ENCODE assay signal across 25 mouse cellular contexts in the genomic region with DNA sequence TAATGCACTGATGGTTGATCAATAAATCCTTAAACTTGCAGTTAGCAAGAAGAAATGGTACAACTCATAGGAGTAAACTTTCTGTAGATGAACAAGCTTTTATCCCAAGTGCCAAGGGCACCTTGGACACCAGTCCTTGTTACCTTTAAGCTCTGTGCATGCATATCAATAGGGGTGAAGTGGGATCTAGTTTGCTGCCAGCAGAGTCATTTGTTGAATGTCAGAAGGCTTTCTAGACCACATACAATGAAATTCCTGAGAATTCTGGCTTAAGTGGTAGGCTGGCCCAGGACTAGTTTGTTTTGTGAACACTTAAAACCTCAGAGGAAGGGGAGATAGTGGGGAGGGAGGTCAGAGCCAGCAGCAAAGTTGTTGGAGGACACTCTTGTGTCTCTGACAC.
"Had no signal": no experiment of that assay in that cellular context is flagged by ENCODE, and none has a peak within 500 bp of the region (broad histone marks: within the 10 kb centered on the region; RNA-seq: fewer than 3 reads in every experiment).

No protein-coding gene starts in this region.

- H3K9ac ChIP-seq: heart, embryonic 12.5 days; hindbrain, embryonic 12.5 days; hindbrain, embryonic 14.5 days; intestine, embryonic 15.5 days; limb, embryonic 13.5 days; limb, embryonic 15.5 days; liver, embryonic 12.5 days had no signal

- H3K4me3 ChIP-seq: gastrocnemius, adult 2 months; heart, embryonic 10.5 days; heart, embryonic 12.5 days; hindbrain, embryonic 10.5 days; hindbrain, embryonic 12.5 days; intestine, embryonic 15.5 days; layer of hippocampus, adult 2 months; left cerebral cortex, adult 2 months; limb, embryonic 13.5 days; limb, embryonic 15.5 days; liver, embryonic 12.5 days had no signal

- ATAC-seq: hindbrain, embryonic 16.5 days; inflammation-experienced regulatory T-cells, adult 6 months; intestine, embryonic 15.5 days; intestine, postnatal 0 days; liver, embryonic 12.5 days had no signal

- H3K4me1 ChIP-seq: hindbrain, embryonic 10.5 days; hindbrain, embryonic 12.5 days; intestine, embryonic 15.5 days; limb, embryonic 13.5 days; limb, embryonic 15.5 days; liver, embryonic 12.5 days had no signal

- H3K9me3 ChIP-seq: heart, embryonic 10.5 days; hindbrain, embryonic 10.5 days; hindbrain, embryonic 12.5 days; intestine, embryonic 15.5 days; limb, embryonic 13.5 days; limb, embryonic 15.5 days; liver, embryonic 12.5 days had no signal

- H3K4me2 ChIP-seq: heart, embryonic 12.5 days; hindbrain, embryonic 12.5 days; hindbrain, embryonic 14.5 days; intestine, embryonic 15.5 days; limb, embryonic 13.5 days; limb, embryonic 15.5 days; liver, embryonic 12.5 days had no signal

- H3K36me3 ChIP-seq: heart, embryonic 10.5 days; heart, embryonic 12.5 days; hindbrain, embryonic 10.5 days; hindbrain, embryonic 12.5 days; intestine, embryonic 15.5 days; limb, embryonic 13.5 days; limb, embryonic 15.5 days; liver, embryonic 12.5 days had no signal

- H3K27me3 ChIP-seq: heart, embryonic 12.5 days; hindbrain, embryonic 12.5 days; intestine, embryonic 15.5 days; limb, embryonic 13.5 days; limb, embryonic 15.5 days; liver, embryonic 12.5 days had no signal

- DNase-seq: gastrocnemius, adult 2 months; gastrocnemius, postnatal 10 days; gastrocnemius, postnatal 25 days; heart, adult 18-20 months; heart, postnatal 10 days; heart, postnatal 4 days; kidney, adult 18-20 months; kidney, adult 8-10 months; kidney, postnatal 10 days; kidney, postnatal 25 days; kidney, postnatal 4 days had no signal

- H3K27ac ChIP-seq: gastrocnemius, adult 2 months; heart, embryonic 10.5 days; hindbrain, embryonic 10.5 days; hindbrain, embryonic 12.5 days; hindbrain, embryonic 14.5 days; intestine, embryonic 15.5 days; layer of hippocampus, adult 2 months; left cerebral cortex, adult 2 months; limb, embryonic 13.5 days; limb, embryonic 15.5 days; liver, embryonic 12.5 days had no signal
